Mouse (Mus musculus) ES-Bruce4 (cell line): ENCODE data around the gene Sppl2b. TPM values are rescaled to one million over a fixed set of nuclear protein-coding genes. Genes with fewer than 3 reads are reported as not detected.
"Not testable (repeated sequence)": the region's sequence is repeated elsewhere in the genome, so short reads cannot be mapped to it uniquely, and the experiment has no call there.

ENCODE experiments used
- H3K27ac ChIP-seq: 2 replicates; pipeline ENCODE4 v1.5.1; 2012; ENCODE audit warnings: low read length, inconsistent platforms; ENCODE audit not compliant: insufficient read depth
- H3K27me3 ChIP-seq: 2 replicates; pipeline ENCODE4 v1.6.1; 2012; ENCODE audit warnings: mild to moderate bottlenecking, low read length, inconsistent platforms; ENCODE audit not compliant: control insufficient read depth, poor library complexity, insufficient read depth, severe bottlenecking
- H3K36me3 ChIP-seq: 2 replicates; pipeline ENCODE4 v1.6.1; 2012; ENCODE audit warnings: inconsistent platforms, mild to moderate bottlenecking, low read length, moderate library complexity; ENCODE audit not compliant: control insufficient read depth, poor library complexity, insufficient read depth, severe bottlenecking
- H3K4me1 ChIP-seq: one replicate; pipeline ENCODE4 v1.8.1; 2011; ENCODE audit warnings: low read length; ENCODE audit not compliant: control insufficient read depth, insufficient read depth
- H3K4me3 ChIP-seq: 2 replicates; pipeline ENCODE4 v1.5.1; 2011; ENCODE audit warnings: low read depth, mild to moderate bottlenecking, low read length
- H3K9ac ChIP-seq: 2 replicates; pipeline ENCODE4 v1.6.1; 2012; ENCODE audit warnings: low read depth, mild to moderate bottlenecking, inconsistent platforms; ENCODE audit not compliant: poor library complexity, severe bottlenecking
- H3K9me3 ChIP-seq: replicated peaks from 2 replicates; pipeline ENCODE4 v1.6.1; 2012; ENCODE audit warnings: mild to moderate bottlenecking, low read length, inconsistent platforms; ENCODE audit not compliant: control insufficient read depth, poor library complexity, insufficient read depth, severe bottlenecking
- CTCF ChIP-seq: IDR thresholded peaks from one replicate; pipeline ENCODE4 v1.8.1; 2011; ENCODE audit warnings: low read depth, low read length
- EP300 ChIP-seq: IDR thresholded peaks from 2 replicates; pipeline ENCODE4 v1.6.1; 2011; ENCODE audit warnings: low read depth, low read length; ENCODE audit not compliant: insufficient read depth
- POLR2A ChIP-seq: IDR thresholded peaks from one replicate; pipeline ENCODE4 v1.8.1; 2011; ENCODE audit warnings: low read length; ENCODE audit not compliant: insufficient read depth
- polyA plus RNA-seq: library from polyadenylated mRNA; stranded (reverse); fragments of >200 nt; gene quantifications from 2 replicates; pipeline ENCODE4 v1.2.4, GENCODE M21; 2011; ENCODE audit warnings: low read depth; ENCODE audit not compliant: missing spikeins, insufficient read depth, insufficient read length

Gene Sppl2b
- polyA plus RNA-seq, 1 experiment = 7.6 TPM

GRCm38 (mm10) chr10:80814800-80815199 lies 40.3 kb upstream of the Sppl2b start:
- Histone ChIP-seq H3K4me3 (no peak overlapping the region), H3K9ac (no peak overlapping the region), H3K36me3 (no peaks in the 10 kb centered on the region), H3K4me1 (no peaks in the 10 kb centered on the region), H3K9me3 (no peaks in the 10 kb centered on the region), H3K27ac (no peak overlapping the region), H3K27me3 (no peaks in the 10 kb centered on the region)
- no peak for TF ChIP-seq POLR2A
- TF ChIP-seq EP300 = no peak
- no peak for TF ChIP-seq CTCF

GRCm38 (mm10) chr10:80816303-80816702 lies 38.8 kb upstream of the Sppl2b start:
- H3K9me3 ChIP-seq, H3K27me3 ChIP-seq, H3K4me3 ChIP-seq, H3K4me1 ChIP-seq, H3K36me3 ChIP-seq, H3K9ac ChIP-seq, H3K27ac ChIP-seq: not testable (repeated sequence)

- Histone ChIP-seq H3K4me1 (no peaks in the 10 kb centered on the region), H3K9me3 (no peaks in the 10 kb centered on the region), H3K36me3 (no peaks in the 10 kb centered on the region), H3K27me3 (no peaks in the 10 kb centered on the region), H3K4me3 (no peak overlapping the region), H3K9ac (no peak overlapping the region), H3K27ac (no peak overlapping the region)
- TF ChIP-seq CTCF = no peak
- TF ChIP-seq EP300 = no peak
- TF ChIP-seq POLR2A = no peak
Measured at GRCm38 (mm10) chr10:80817164-80817563, 37.9 kb upstream of the Sppl2b start.

GRCm38 (mm10) chr10:80817955-80818354 lies 37.1 kb upstream of the Sppl2b start:
- H3K27me3 ChIP-seq, H3K9ac ChIP-seq, H3K27ac ChIP-seq, H3K4me1 ChIP-seq, H3K36me3 ChIP-seq, H3K4me3 ChIP-seq, H3K9me3 ChIP-seq: not testable (repeated sequence)

- no peak overlapping the region for H3K9ac ChIP-seq
- TF ChIP-seq POLR2A (no peak), CTCF (no peak), EP300 (no peak)
Measured at GRCm38 (mm10) chr10:80818599-80819281, 36.3 kb upstream of the Sppl2b start.

GRCm38 (mm10) chr10:80819406-80819805 lies 35.7 kb upstream of the Sppl2b start:
- H3K4me3 ChIP-seq = no peak overlapping the region
- no peak overlapping the region for H3K9ac ChIP-seq
- H3K4me1 ChIP-seq = no peaks in the 10 kb centered on the region
- H3K36me3 ChIP-seq = no peaks in the 10 kb centered on the region
- no peaks in the 10 kb centered on the region for H3K9me3 ChIP-seq
- no peaks in the 10 kb centered on the region for H3K27me3 ChIP-seq
- TF ChIP-seq POLR2A (no peak), EP300 (no peak), CTCF (no peak)
- no peak overlapping the region for H3K27ac ChIP-seq

More at GRCm38 (mm10) chr10:80818599-80819281, 36.3 kb upstream of the Sppl2b start:
- H3K27ac ChIP-seq = no peak overlapping the region
- H3K27me3 ChIP-seq = no peaks in the 10 kb centered on the region
- no peak overlapping the region for H3K4me3 ChIP-seq
- no peaks in the 10 kb centered on the region for H3K9me3 ChIP-seq
- no peaks in the 10 kb centered on the region for H3K36me3 ChIP-seq
- H3K4me1 ChIP-seq = no peaks in the 10 kb centered on the region
